Mouse (Mus musculus) limb, embryonic 10.5 days (tissue): Measurements from ENCODE around the gene Impdh2. TPM values are rescaled to one million over a fixed set of nuclear protein-coding genes. Genes with fewer than 3 reads are reported as not detected.

ENCODE experiments used
- DNase-seq: peaks from one replicate; pipeline ENCODE4 v3.0.0-alpha.2; 2017; ENCODE audit warnings: low spot score
- H3K27ac ChIP-seq: fragments of 300-500 bp; sonication (generic); 2 replicates; pipeline ENCODE4 v1.5.1; 2016; ENCODE audit warnings: mild to moderate bottlenecking
- H3K27me3 ChIP-seq: fragments of 300-500 bp; sonication (generic); 2 replicates; pipeline ENCODE4 v1.6.1; 2016; ENCODE audit warnings: low read depth, mild to moderate bottlenecking; ENCODE audit not compliant: poor library complexity, severe bottlenecking
- H3K36me3 ChIP-seq: fragments of 300-500 bp; sonication (generic); 2 replicates; pipeline ENCODE4 v1.6.1; 2016; ENCODE audit warnings: mild to moderate bottlenecking, moderate library complexity
- H3K4me1 ChIP-seq: fragments of 300-500 bp; sonication (generic); 2 replicates; pipeline ENCODE4 v1.6.1; 2016
- H3K4me3 ChIP-seq: fragments of 300-500 bp; sonication (generic); 2 replicates; pipeline ENCODE4 v1.5.1; 2016; ENCODE audit warnings: mild to moderate bottlenecking, moderate library complexity
- H3K9me3 ChIP-seq: fragments of 300-500 bp; sonication (generic); replicated peaks from 2 replicates; pipeline ENCODE4 v1.6.1; 2016; ENCODE audit warnings: mild to moderate bottlenecking
- WGBS: fragments of 180-500 bp; shearing (Covaris S2); methylation state at CpG from one replicate; pipeline ENCODE4 v1.1.7; 2016; 5-methylcytosine and 5-hydroxymethylcytosine counted together
- polyA plus RNA-seq: library from polyadenylated mRNA; unstranded; fragments of >200 nt; fragmentation: Nextera tagmentation; extraction: Ambion mirVana; gene quantifications from 2 replicates; pipeline ENCODE4 v1.2.1, GENCODE M21; 2016

Gene Impdh2
- polyA plus RNA-seq, 1 experiment from 2014 or later = 255 TPM

GRCm38 (mm10) chr9:108573774-108574690 is 13.9 kb downstream of the Impdh2 start:
- peaks cover 69% of the 10 kb centered on the region for H3K36me3 ChIP-seq
- peak overlapping the region; percentile 16; the same call in 1 of the 2 replicates for H3K4me3 ChIP-seq
- no peaks in the 10 kb centered on the region for H3K9me3 ChIP-seq
- H3K27me3 ChIP-seq = no peaks in the 10 kb centered on the region
- 51% methylated on average over 26 of the region's 26 CpGs for WGBS
- H3K27ac ChIP-seq = peak overlapping the region; percentile 50; the same call in 1 of the 2 replicates
- peak; percentile 82 for DNase-seq
- H3K4me1 ChIP-seq = peaks cover 70% of the 10 kb centered on the region

DNA sequence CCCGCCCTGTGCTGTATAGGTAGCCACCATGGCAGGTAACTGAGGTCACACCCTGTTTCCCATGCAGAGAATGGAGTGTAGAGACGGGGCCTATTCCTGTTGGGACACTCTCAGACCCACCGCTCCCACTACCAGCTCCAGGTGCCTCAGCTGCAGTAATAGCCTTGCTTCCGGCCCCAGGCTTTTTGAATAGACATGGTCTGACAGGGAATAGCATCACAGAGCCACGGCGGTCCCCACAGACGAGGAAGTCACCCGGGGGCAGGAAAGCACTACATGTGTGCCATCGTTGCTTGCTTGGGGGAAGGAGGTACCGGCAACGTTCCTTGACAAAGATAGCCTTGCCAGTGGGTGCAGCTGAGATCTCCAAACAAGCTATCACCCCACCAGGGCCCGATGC is 14.8 kb downstream of the Impdh2 start:
- Histone ChIP-seq H3K27me3 (no peaks in the 10 kb centered on the region), H3K4me1 (peaks cover 71% of the 10 kb centered on the region), H3K9me3 (no peaks in the 10 kb centered on the region), H3K4me3 (peak overlapping the region; percentile 16; the same call in 1 of the 2 replicates), H3K36me3 (peaks cover 69% of the 10 kb centered on the region), H3K27ac (no peak overlapping the region)
- DNase-seq = no peak
- 94% methylated on average over 12 of the region's 12 CpGs for WGBS

- 85% methylated on average over 37 of the region's 37 CpGs for WGBS
- H3K4me3 ChIP-seq = peak overlapping the region; percentile 88
- peaks cover 67% of the 10 kb centered on the region for H3K36me3 ChIP-seq
- H3K4me1 ChIP-seq = peaks cover 65% of the 10 kb centered on the region
- no peaks in the 10 kb centered on the region for H3K9me3 ChIP-seq
- H3K27ac ChIP-seq = no peak overlapping the region
- H3K27me3 ChIP-seq = no peaks in the 10 kb centered on the region
- no peak for DNase-seq
Observed at GRCm38 (mm10) chr9:108575321-108576297, 15.5 kb downstream of the Impdh2 start.

DNA sequence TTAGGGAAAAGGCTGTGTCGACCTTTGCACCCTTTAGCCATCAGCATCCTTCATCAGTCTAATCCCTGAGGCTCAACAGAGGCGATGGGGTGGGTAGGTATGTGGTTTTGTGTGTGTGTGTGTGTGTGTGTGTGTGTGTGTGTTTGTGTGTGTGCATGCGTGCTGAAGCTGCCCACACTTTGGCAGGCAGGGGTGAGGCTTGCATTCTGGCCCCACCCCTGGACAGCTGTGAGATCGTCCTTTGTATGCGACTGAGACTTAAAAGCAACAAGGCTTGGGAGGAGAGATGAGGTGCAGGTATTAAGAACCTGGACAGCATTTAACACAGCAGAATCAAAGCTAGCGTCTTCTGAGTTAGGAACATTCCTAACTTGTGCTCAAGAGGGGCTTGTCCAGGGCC is 16.9 kb downstream of the Impdh2 start:
- peak overlapping the region; percentile 88 for H3K4me3 ChIP-seq
- H3K27me3 ChIP-seq = no peaks in the 10 kb centered on the region
- H3K36me3 ChIP-seq = peaks cover 53% of the 10 kb centered on the region
- H3K9me3 ChIP-seq = no peaks in the 10 kb centered on the region
- H3K27ac ChIP-seq = no peak overlapping the region
- DNase-seq = no peak
- 70% methylated on average over 6 of the region's 6 CpGs for WGBS
- peaks cover 61% of the 10 kb centered on the region for H3K4me1 ChIP-seq

DNA sequence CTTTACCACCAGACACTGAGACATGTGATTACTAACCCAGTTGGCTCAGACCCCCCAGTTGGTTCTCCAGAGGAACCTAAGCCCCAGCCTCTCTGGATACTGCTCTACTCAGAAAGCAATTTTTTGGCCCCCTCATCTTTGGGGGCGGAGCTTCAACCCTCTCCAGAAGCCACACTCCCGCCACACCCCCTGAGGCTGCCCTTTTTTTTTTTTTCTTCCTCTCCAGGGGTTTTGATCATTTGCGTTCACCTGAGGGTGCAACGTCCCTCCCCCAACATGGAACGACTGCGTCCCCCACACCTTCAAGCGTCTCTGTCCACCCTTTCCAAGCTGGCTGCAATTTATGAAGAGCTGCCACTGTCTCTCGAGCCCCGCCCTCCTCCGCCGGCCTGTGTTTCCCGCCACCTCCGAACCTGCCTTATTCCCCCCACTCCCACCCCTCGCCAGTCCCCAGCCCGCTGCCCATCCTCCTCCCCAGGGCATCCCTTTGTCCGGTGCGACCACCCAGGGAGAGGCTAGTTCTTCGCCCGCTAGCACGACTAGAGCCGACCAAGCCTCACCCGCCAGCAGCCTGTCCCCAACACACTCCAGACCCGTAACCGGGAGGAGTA is 18.0 kb downstream of the Impdh2 start:
- H3K36me3 ChIP-seq = peaks cover 43% of the 10 kb centered on the region
- no peaks in the 10 kb centered on the region for H3K27me3 ChIP-seq
- H3K4me3 ChIP-seq = peak overlapping the region; percentile 88
- peak overlapping the region; percentile 99 for H3K27ac ChIP-seq
- WGBS = under 1% methylated on average over 24 of the region's 24 CpGs
- DNase-seq = no peak
- H3K4me1 ChIP-seq = peaks cover 61% of the 10 kb centered on the region
- H3K9me3 ChIP-seq = no peaks in the 10 kb centered on the region

GRCm38 (mm10) chr9:108578545-108579343 is 18.7 kb downstream of the Impdh2 start, which contains the start of gene Wdr6:
Gene Wdr6, minus strand, starts transcription at chr9:108578739.
- peak within 1 kb of the TSS; percentile 99 for H3K27ac ChIP-seq
- no peaks in the 10 kb centered on the region for H3K27me3 ChIP-seq
- 7% methylated on average over 51 of the region's 51 CpGs for WGBS
- H3K9me3 ChIP-seq = no peaks in the 10 kb centered on the region
- peaks cover 54% of the 10 kb centered on the region for H3K4me1 ChIP-seq
- peak within 1 kb of the TSS; percentile 88 for H3K4me3 ChIP-seq
- H3K36me3 ChIP-seq = peaks cover 36% of the 10 kb centered on the region
- DNase-seq = peak; percentile 95

- no peak for DNase-seq
- no peaks in the 10 kb centered on the region for H3K9me3 ChIP-seq
- H3K27me3 ChIP-seq = no peaks in the 10 kb centered on the region
- H3K36me3 ChIP-seq = peaks cover 30% of the 10 kb centered on the region
- peaks cover 48% of the 10 kb centered on the region for H3K4me1 ChIP-seq
- peak overlapping the region; percentile 88 for H3K4me3 ChIP-seq
- 74% methylated on average over 5 of the region's 5 CpGs for WGBS
- peak overlapping the region; percentile 99 for H3K27ac ChIP-seq
Observed at GRCm38 (mm10) chr9:108579344-108579690, 19.2 kb downstream of the Impdh2 start.

DNA sequence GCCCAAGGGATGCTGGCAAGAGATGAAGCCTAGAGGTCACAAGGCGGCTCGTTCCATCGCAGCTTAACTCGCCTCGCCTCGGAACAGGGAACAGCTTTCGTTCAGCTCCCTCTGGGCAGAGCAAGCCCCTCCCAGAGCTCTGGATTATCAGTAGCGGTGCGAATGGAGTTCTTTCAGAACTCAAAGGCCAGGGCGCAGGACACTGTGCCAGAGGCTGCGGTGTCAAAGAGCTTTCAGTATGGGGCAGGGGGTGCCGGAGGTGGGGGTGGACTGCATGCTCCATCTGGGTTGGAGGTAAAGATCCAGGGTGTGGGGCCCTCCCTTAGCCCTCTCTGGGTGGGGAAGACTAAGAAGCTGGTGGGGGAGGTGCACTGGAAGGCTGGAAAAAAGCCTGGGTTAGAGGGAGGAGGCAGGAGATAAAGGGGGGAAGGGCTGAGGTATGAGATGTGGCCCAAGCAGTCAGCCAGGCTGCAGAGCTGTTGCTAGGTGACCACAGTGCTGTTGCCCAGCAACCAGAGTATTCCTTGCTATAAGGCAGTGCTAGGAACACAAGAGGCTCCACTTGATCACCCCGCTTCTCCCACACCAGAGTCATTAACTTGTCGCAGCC is 27.6 kb downstream of the Impdh2 start:
- Histone ChIP-seq H3K4me3 (peak overlapping the region; percentile 37), H3K27ac (peak overlapping the region; percentile 85), H3K4me1 (peaks cover 36% of the 10 kb centered on the region), H3K27me3 (no peaks in the 10 kb centered on the region), H3K9me3 (no peaks in the 10 kb centered on the region), H3K36me3 (no peaks in the 10 kb centered on the region)
- 2% methylated on average over 14 of the region's 14 CpGs for whole genome bisulfite sequencing
- peak; percentile 84 for DNase-seq

GRCm38 (mm10) chr9:108589229-108589628 is 29.1 kb downstream of the Impdh2 start:
- no peaks in the 10 kb centered on the region for H3K36me3 ChIP-seq
- H3K27ac ChIP-seq = peak overlapping the region; percentile 50; the same call in 1 of the 2 replicates
- H3K9me3 ChIP-seq = no peaks in the 10 kb centered on the region
- H3K4me1 ChIP-seq = peaks cover 36% of the 10 kb centered on the region
- no peak for DNase-seq
- no peaks in the 10 kb centered on the region for H3K27me3 ChIP-seq
- no peak overlapping the region for H3K4me3 ChIP-seq
- WGBS = 79% methylated on average over 5 of the region's 5 CpGs

DNA sequence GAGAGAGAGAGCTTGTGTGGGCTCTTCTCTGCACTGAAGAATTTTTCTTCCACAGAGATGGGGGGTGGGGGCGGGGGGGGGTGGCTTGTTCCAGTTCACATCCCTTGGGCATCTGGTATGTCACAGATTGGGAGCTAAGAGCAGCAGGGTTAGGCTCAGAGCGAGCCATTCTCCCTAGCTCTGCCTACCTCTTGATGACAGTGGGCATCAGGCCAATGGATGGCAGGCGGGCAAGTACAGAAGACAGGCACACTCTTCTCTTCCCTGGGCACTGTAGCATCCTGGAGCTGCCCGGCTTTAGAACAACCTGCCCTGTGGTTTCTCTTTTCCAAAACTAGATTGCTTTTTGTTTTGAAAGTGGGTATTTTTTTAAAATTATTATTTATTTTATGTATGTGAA is 31.4 kb downstream of the Impdh2 start:
- Histone ChIP-seq H3K36me3 (no peaks in the 10 kb centered on the region), H3K4me3 (no peak overlapping the region), H3K27me3 (peaks cover 6% of the 10 kb centered on the region; the same call in 1 of the 2 replicates), H3K9me3 (no peaks in the 10 kb centered on the region), H3K4me1 (peaks cover 35% of the 10 kb centered on the region), H3K27ac (no peak overlapping the region)
- DNase-seq = no peak
- WGBS = 94% methylated on average over 4 of the region's 4 CpGs

DNA sequence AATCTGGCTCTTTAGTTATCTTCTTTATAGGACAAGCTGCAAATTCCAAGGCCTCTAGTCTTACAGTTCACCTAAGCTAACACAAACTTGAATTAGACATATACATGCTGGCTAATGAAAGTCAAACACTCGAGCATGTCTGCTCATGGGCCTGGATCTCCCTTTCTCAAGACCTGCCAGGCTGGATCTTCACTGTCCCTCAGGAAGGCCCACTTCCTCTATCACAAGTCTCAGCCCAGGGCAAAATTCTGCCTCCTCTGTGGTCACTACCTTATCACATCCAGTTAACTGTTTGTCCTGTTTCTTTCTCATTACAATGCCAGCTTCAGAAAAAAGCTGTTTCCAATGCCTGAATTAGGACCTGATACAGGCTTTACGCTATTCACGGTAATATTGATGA is 34.3 kb downstream of the Impdh2 start:
- H3K36me3 ChIP-seq = no peaks in the 10 kb centered on the region
- H3K27ac ChIP-seq = no peak overlapping the region
- no peaks in the 10 kb centered on the region for H3K9me3 ChIP-seq
- peaks cover 13% of the 10 kb centered on the region for H3K27me3 ChIP-seq
- WGBS = 88% methylated on average over 3 of the region's 3 CpGs
- DNase-seq = no peak
- peaks cover 21% of the 10 kb centered on the region for H3K4me1 ChIP-seq
- no peak overlapping the region for H3K4me3 ChIP-seq
